Mouse (Mus musculus) heart, postnatal 10 days (tissue): Measurements from ENCODE around the gene Zfp784. TPM values are rescaled to one million over a fixed set of nuclear protein-coding genes. Genes with fewer than 3 reads are reported as not detected.

ENCODE experiments used
- DNase-seq, 2 experiments: peaks; one replicate each; pipeline ENCODE4 v3.0.0; 2021
- intact Hi-C: fragments of 180-260 bp; cut with DNase I; formaldehyde crosslinking; loops from one replicate; pipeline ENCODE4 v1.15.1; 2025
- total RNA-seq, 2 experiments: library from RNA; stranded (reverse); gene quantifications; 2 replicates each; pipeline ENCODE4 v1.2.3; 2021

Gene Zfp784
- total RNA-seq, 2 experiments from 2014 or later, result 5.9 to 7.3 TPM

DNA sequence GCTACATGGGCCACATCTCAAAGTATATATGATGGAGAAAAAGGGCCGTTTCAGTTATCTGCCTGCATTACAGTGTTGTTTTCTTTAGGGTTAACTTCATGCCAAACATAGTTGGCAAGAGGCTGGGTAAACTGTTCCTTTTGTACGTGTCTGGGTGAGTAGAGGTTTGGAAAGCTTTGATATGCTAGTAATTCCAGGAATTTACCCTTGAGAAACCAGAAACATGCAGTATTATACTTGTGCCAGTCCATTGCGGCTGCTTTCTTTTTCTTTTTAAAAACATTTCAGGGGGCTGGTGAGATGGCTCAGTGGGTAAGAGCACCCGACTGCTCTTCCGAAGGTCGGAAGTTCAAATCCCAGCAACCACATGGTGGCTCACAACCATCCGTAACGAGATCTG lies 41.3 kb downstream of the Zfp784 start:
- intact Hi-C loops, result loop anchor here (2.0 kb wide), 2 partner anchors 14 to 54 kb away; partner anchors contain the start of gene Zfp580
- DNase-seq, result no peak

DNA sequence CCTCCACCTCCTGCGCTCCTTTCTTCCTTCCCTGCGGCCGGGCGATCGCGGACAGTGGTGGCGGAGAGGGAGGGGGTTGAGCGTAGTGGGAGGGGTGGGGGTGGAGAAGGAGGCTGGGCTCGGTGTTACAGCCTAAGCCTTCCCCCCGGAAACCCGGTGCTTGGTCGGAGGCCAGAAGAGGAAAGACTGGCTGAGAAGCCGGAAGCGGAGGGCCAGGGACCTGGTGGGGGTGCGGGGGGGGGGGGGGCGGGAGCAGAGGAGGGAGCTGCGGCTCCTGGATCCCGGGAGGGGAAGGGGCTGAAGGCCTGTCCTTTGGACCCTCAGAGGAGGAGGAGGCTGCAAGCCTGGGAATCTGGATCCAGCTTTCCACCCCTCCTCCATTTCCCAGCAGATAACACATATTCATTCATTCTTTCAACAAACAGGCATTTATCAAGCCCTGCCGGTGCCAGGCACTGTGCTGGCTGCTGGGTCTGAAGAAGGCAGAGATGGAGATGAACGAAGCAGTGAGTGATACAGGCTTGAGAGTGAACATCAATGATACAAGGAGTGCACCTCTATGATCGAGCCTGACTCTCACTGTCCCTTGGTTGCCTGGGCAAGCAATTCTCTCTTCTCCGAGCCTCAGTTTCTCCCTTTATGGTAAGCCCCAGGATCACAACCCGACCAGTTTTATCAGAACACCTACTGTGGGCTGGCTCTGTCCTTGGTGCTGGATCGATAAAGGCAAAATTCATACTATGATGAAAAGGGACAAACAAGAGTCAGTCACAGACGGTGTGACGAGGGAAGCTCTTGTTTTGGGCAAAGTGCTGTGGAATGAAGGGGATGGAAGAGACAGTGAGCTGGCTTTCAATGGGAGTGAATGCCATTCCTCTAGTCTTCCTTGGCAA lies 42.0 kb downstream of the Zfp784 start, which contains the start of gene Zfp579:
Gene Zfp579, minus strand, starts transcription at position 156 of the 893 bp plus-strand sequence.
- intact Hi-C loops, result loop anchor here (2.0 kb wide), 2 partner anchors 15 to 55 kb away; partner anchors contain the start of gene Zfp580
- peak; percentile 94 to 97 for DNase-seq

DNA sequence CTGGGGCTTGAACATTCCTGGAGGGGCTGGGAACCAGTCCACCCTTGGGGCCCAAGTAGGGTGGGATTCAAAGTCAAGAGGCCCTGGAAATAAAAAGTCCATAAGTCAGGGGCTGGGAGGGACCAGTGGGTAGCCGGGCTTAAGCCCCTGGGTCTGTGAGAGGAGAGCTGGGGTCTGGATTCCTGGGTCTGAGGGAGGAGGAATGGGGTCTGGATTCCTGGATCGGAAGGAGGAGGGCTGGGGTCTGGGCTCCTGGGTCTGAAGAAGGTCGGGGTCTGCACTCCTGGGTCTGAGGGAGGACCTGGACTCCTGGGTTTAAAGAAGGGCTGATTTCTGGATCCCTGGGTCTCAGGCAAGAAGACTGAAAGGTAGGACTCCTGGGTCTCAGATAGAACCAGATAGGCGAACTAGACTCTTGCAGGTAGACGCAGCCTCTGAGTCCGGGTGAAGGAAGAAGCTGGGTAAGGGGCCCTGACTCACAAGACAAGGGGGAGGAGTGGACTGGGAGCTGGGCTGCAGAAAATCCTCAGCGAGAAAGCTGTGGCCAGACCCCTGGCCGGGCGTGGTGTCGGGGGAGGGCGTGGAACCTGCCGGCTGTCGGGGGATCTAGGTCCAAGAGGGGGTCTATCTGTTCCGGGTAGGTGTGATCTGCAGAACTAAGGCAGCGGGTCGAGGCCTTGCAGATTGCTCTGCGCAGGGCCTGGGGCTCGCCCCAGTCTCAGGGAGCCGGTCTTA lies 42.8 kb downstream of the Zfp784 start:
- no peak for DNase-seq
- intact Hi-C loops, result loop anchor here (2.0 kb wide), 2 partner anchors 15 to 55 kb away; partner anchors contain the start of gene Zfp580

DNA sequence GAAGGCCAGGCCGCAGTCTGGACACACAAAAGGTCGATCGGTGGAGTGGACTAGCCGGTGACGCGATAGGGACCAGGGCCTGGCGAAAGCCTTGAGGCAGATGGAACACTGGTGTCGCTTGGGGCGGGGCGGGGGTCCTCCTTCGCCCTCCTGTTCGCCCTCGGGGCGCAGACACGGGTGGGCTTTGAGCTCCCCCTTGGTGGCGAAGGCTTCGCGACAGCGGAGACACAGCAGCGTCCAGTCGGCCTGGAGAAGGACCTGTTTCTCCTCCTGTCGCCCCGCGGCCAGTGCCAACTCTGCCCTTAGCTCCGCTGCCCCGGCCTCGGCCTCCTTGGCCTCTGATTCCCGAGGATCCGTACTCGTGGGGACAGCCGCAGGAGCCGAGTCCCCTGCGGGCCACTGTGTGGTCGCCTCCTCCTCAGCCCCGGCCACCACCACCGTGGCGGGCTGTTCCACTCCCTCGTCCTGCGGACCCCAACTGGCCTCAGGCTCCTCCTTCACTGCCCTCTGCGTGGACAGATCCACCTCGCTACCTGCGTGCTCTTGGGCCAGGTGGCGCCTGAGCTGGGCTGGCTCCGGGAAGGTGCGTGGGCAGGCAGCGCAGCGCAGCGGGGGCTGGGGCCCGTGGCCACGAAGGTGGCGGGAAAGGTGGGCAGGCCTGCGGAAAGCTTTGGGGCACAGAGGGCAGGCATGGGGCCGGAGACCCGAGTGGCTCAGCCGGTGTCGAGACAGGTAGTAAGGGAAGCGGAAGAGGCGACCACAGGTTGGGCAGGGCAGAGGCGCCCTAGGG lies 44.1 kb downstream of the Zfp784 start:
- DNase-seq, result no peak
- intact Hi-C loops, result no loop called here

DNA sequence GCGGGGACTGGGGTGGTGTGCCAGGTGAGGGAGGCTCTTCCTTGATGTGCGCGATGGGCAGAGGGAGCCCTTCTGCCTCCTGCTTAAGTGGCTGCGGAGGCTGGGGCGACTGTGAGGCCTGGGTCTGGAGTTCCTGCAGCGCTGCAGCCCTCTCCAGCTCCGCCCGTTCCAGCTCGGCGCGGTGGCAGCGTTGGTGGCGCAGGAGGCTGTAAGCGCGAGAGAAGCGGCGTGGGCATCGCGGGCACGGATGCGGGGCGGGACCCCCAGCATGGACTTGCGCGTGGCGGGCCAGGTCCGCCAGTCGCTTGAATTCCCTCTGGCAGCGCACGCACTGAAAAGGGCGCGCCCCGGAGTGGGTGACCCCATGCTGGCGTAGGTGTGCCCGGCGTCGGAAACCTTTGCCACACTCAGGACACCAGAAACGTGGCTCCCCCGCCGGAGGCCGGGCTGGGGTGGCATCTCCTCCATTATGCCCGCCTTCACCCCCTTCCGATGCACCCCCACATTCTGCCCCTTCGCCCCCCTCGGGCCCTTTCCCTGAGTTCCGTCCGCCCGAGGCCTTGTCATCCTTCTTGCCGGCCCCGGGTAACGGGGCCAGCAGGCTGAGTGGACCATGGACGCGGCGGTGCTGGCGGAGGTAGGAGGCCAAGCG lies 44.8 kb downstream of the Zfp784 start:
- intact Hi-C loops, result no loop called here

DNA sequence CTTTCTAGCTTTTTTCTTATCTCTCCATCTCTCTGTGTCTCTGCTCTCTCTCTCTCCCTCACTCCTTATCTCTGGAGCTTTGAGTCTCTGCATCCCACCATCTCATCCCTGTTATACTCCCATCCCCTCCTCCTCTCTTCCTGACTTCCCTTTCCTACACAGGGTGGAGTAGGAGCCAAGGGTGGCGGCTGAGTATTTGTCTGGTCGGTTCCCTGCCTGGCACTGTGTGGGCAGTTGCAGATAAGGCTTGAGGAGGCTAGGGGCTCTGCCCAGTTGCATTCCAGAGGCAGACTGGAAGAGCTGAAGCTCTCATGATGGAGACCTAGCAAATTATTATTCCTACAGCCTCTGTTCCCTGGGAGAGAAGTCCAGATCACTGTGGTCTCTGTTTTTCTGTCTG lies 50.0 kb downstream of the Zfp784 start:
- intact Hi-C loops, result no loop called here
- DNase-seq, result no peak

More for the DNA sequence above, 44.8 kb downstream of the Zfp784 start:
- no peak for DNase-seq

Other genes with a start within 250 kb of the Zfp784 start
- 1 to 10 TPM; 3.7 to 4.2 TPM for gene Tmem238, start 248.8 kb downstream of the Zfp784 start, total RNA-seq
- gene Rpl28, start 245.6 kb downstream of the Zfp784 start, total RNA-seq, result 100 to 1,000 TPM; 630 to 679 TPM
- gene Ube2s, start 225.9 kb downstream of the Zfp784 start, total RNA-seq, result 100 to 1,000 TPM; 149 to 152 TPM
- under 1 TPM in 1 of 2 experiments, not detected in 1; 0.15 TPM for gene Shisa7, start 193.8 kb downstream of the Zfp784 start, total RNA-seq
- gene Isoc2b, start 168.2 kb downstream of the Zfp784 start, total RNA-seq, result 1 to 10 TPM; 3.6 to 4.7 TPM
- 10 to 100 TPM; 15.8 to 16.3 TPM for gene Isoc2a, start 161.3 kb downstream of the Zfp784 start, total RNA-seq
- not detected for gene Gm36210, start 131.9 kb downstream of the Zfp784 start, total RNA-seq
- gene Zfp628, start 123.2 kb downstream of the Zfp784 start, total RNA-seq, result 10 to 100 TPM; 11.8 to 13.8 TPM
- 1 to 10 TPM; 4.9 to 5.2 TPM for gene Nat14, start 116.4 kb downstream of the Zfp784 start, total RNA-seq
- 10 to 100 TPM; 12.5 TPM for gene Ssc5d, start 112.7 kb downstream of the Zfp784 start, total RNA-seq
- gene Sbk2, start 74.0 kb downstream of the Zfp784 start, total RNA-seq, result 1 to 10 TPM; 7.2 to 9.0 TPM
- gene Sbk3, start 67.3 kb downstream of the Zfp784 start, total RNA-seq, result 10 to 100 TPM; 11.9 to 22.0 TPM
- gene Zfp579, start 42.3 kb downstream of the Zfp784 start, total RNA-seq, result 10 to 100 TPM; 18.4 to 19.1 TPM
- 1 to 10 TPM; 7.8 to 9.4 TPM for gene Zfp524, start 24.0 kb downstream of the Zfp784 start, total RNA-seq
- 10 to 100 TPM; 21.6 to 25.6 TPM for gene Fiz1, start 23.7 kb downstream of the Zfp784 start, total RNA-seq
- gene Gm44973, start 22.9 kb downstream of the Zfp784 start, total RNA-seq, result not detected
- gene Zfp865, start 18.1 kb downstream of the Zfp784 start, total RNA-seq, result 10 to 100 TPM; 22.4 to 23.2 TPM
- gene Ccdc106, start 17.9 kb downstream of the Zfp784 start, total RNA-seq, result under 1 TPM; 0.26 to 0.32 TPM
- not detected for gene 4632433K11Rik, start 4.3 kb downstream of the Zfp784 start, total RNA-seq
- 10 to 100 TPM; 10.6 to 12.6 TPM for gene Zfp580, start 13.1 kb upstream of the Zfp784 start, total RNA-seq
- 100 to 1,000 TPM; 102 to 109 TPM for gene U2af2, start 23.7 kb upstream of the Zfp784 start, total RNA-seq
- 100 to 1,000 TPM; 194 to 209 TPM for gene Epn1, start 41.8 kb upstream of the Zfp784 start, total RNA-seq
- gene Rfpl4, start 78.5 kb upstream of the Zfp784 start, total RNA-seq, result not detected
- 1 to 10 TPM; 4.1 to 4.9 TPM for gene Rasl2-9, start 87.5 kb upstream of the Zfp784 start, total RNA-seq
- not detected for gene Vmn1r55, start 111.2 kb upstream of the Zfp784 start, total RNA-seq
- not detected for gene Vmn1r56, start 158.3 kb upstream of the Zfp784 start, total RNA-seq
- not detected for gene Vmn1r57, start 180.0 kb upstream of the Zfp784 start, total RNA-seq